Mouse (Mus musculus) myocyte (in vitro differentiated cells): ENCODE measurements around the gene Zfp692. TPM values are rescaled to one million over a fixed set of nuclear protein-coding genes. Genes with fewer than 3 reads are reported as not detected.

ENCODE experiments used
- H3K27me3 ChIP-seq: one replicate; pipeline ENCODE4 v1.6.1; 2011; ENCODE audit not compliant: control insufficient read depth, insufficient read depth, insufficient read length
- H3K36me3 ChIP-seq: one replicate; pipeline ENCODE4 v1.6.1; 2011; ENCODE audit not compliant: control insufficient read depth, insufficient read depth
- H3K4me2 ChIP-seq: one replicate; pipeline ENCODE4 v1.6.1; 2011; ENCODE audit warnings: low read depth, control low read depth
- H3K4me3 ChIP-seq: one replicate; pipeline ENCODE4 v1.5.1; 2011; ENCODE audit warnings: mild to moderate bottlenecking, control low read depth, moderate library complexity
- H3K79me2 ChIP-seq: one replicate; pipeline ENCODE4 v1.6.1; 2011; ENCODE audit not compliant: control insufficient read depth, insufficient read depth
- H3ac ChIP-seq: one replicate; pipeline ENCODE4 v1.6.1; 2011; ENCODE audit not compliant: control insufficient read depth, insufficient read length
- E2F4 ChIP-seq: IDR thresholded peaks from one replicate; pipeline ENCODE4 v1.6.1; 2011; ENCODE audit warnings: mild to moderate bottlenecking, control low read depth, moderate library complexity; ENCODE audit not compliant: insufficient read depth
- MAX ChIP-seq: IDR thresholded peaks from one replicate; pipeline ENCODE4 v1.6.1; 2011; ENCODE audit warnings: low read depth, mild to moderate bottlenecking, control low read depth
- MYOD1 ChIP-seq, 3 experiments: IDR thresholded peaks; one replicate each; pipeline ENCODE4 v1.6.1; 2011; ENCODE audit warnings: control low read depth in 2 of 3, low read depth in 2 of 3, mild to moderate bottlenecking in 2 of 3, moderate library complexity in 1 of 3; ENCODE audit not compliant: insufficient read length in 2 of 3, control insufficient read depth in 1 of 3
- MYOG ChIP-seq, 3 experiments: IDR thresholded peaks; one replicate each; pipeline ENCODE4 v1.6.1; 2011; ENCODE audit warnings: control low read depth in 2 of 3, low read depth in 2 of 3, mild to moderate bottlenecking in 2 of 3; ENCODE audit not compliant: insufficient read length in 2 of 3, control insufficient read depth in 1 of 3, insufficient read depth in 1 of 3
- POLR2A ChIP-seq: IDR thresholded peaks from one replicate; pipeline ENCODE4 v1.6.1; 2011; ENCODE audit warnings: low read depth, mild to moderate bottlenecking, control low read depth, moderate library complexity; ENCODE audit not compliant: insufficient read length
- POLR2AphosphoS2 ChIP-seq: IDR thresholded peaks from one replicate; pipeline ENCODE4 v1.6.1; 2011; ENCODE audit warnings: low read depth, control low read depth; ENCODE audit not compliant: insufficient read length
- REST ChIP-seq: IDR thresholded peaks from one replicate; pipeline ENCODE4 v1.6.1; 2011; ENCODE audit warnings: mild to moderate bottlenecking, control low read depth, moderate library complexity; ENCODE audit not compliant: insufficient read depth, insufficient read length
- SRF ChIP-seq: IDR thresholded peaks from one replicate; pipeline ENCODE4 v1.6.1; 2011; ENCODE audit warnings: low read depth; ENCODE audit not compliant: control insufficient read depth, insufficient read length
- TCF12 ChIP-seq: IDR thresholded peaks from one replicate; pipeline ENCODE4 v1.6.1; 2011; ENCODE audit warnings: mild to moderate bottlenecking, control low read depth; ENCODE audit not compliant: poor library complexity, insufficient read depth, severe bottlenecking
- TCF3 ChIP-seq: IDR thresholded peaks from one replicate; pipeline ENCODE4 v1.6.1; 2011; ENCODE audit warnings: low read depth, control low read depth; ENCODE audit not compliant: insufficient read length
- USF1 ChIP-seq: IDR thresholded peaks from one replicate; pipeline ENCODE4 v1.6.1; 2011; ENCODE audit warnings: low read depth, mild to moderate bottlenecking, control low read depth, moderate library complexity
- polyA plus RNA-seq: library from polyadenylated mRNA; unstranded; fragments of >200 nt; fragmentation: generic; extraction: Trizol; gene quantifications from one replicate; pipeline ENCODE4 v1.2.1, GENCODE M21; 2012; ENCODE audit warnings: missing spikeins

The Zfp692 gene
- polyA plus RNA-seq, 1 experiment: 6.0 TPM

- Histone ChIP-seq H3K79me2 (no peaks in the 10 kb centered on the region), H3K27me3 (no peaks in the 10 kb centered on the region), H3K4me2 (no peak overlapping the region), H3K4me3 (no peak overlapping the region), H3K36me3 (peaks cover under 1% of the 10 kb centered on the region), H3ac (no peak overlapping the region)
- TF ChIP-seq SRF: no peak
- TF ChIP-seq MAX: no peak
- TF ChIP-seq POLR2A: no peak
- TF ChIP-seq E2F4: no peak
- TF ChIP-seq POLR2AphosphoS2: no peak
- TF ChIP-seq REST: no peak
- no peak for TF ChIP-seq TCF3
- no peak for TF ChIP-seq MYOG (IDR thresholded peaks at IDR 0.05; ENCODE audit: control insufficient read depth in 1 of 3, insufficient read depth in 1 of 3, insufficient read length in 2 of 3, low read depth in 2 of 3)
These were observed 1.8 kb downstream of the Zfp692 start for GRCm38 (mm10) chr11:58308661-58309060.

- Histone ChIP-seq H3K4me2 (no peak overlapping the region), H3K4me3 (no peak overlapping the region), H3K27me3 (no peaks in the 10 kb centered on the region), H3ac (no peak overlapping the region), H3K36me3 (peaks cover 28% of the 10 kb centered on the region), H3K79me2 (no peaks in the 10 kb centered on the region)
- TF ChIP-seq POLR2AphosphoS2 (peak; percentile 73), TCF12 (no peak), E2F4 (no peak), TCF3 (no peak)
These were observed 7.2 kb downstream of the Zfp692 start for GRCm38 (mm10) chr11:58314069-58314468.

- H3K4me2 ChIP-seq: no peak overlapping the region
- H3K4me3 ChIP-seq: no peak overlapping the region
- no peaks in the 10 kb centered on the region for H3K79me2 ChIP-seq
- H3K27me3 ChIP-seq: no peaks in the 10 kb centered on the region
- H3K36me3 ChIP-seq: peaks cover 41% of the 10 kb centered on the region
- TF ChIP-seq MYOG (IDR thresholded peaks at IDR 0.05; ENCODE audit: control insufficient read depth in 1 of 3, insufficient read depth in 1 of 3, insufficient read length in 2 of 3, low read depth in 2 of 3): no peak
- peak; percentile 66 for TF ChIP-seq POLR2AphosphoS2
- no peak for TF ChIP-seq USF1
- no peak for TF ChIP-seq REST
- TF ChIP-seq SRF: no peak
- H3ac ChIP-seq: no peak overlapping the region
These were observed 8.8 kb downstream of the Zfp692 start for GRCm38 (mm10) chr11:58315536-58316168.

GRCm38 (mm10) chr11:58316344-58316743 lies 9.5 kb downstream of the Zfp692 start:
- Histone ChIP-seq H3K27me3 (no peaks in the 10 kb centered on the region), H3K36me3 (peaks cover 42% of the 10 kb centered on the region), H3ac (no peak overlapping the region), H3K79me2 (no peaks in the 10 kb centered on the region), H3K4me3 (no peak overlapping the region), H3K4me2 (no peak overlapping the region)
- TF ChIP-seq POLR2AphosphoS2 (peak; percentile 71), POLR2A (peak; percentile 27), MYOG (IDR thresholded peaks at IDR 0.05; ENCODE audit: control insufficient read depth in 1 of 3, insufficient read depth in 1 of 3, insufficient read length in 2 of 3, low read depth in 2 of 3) (no peak)

DNA sequence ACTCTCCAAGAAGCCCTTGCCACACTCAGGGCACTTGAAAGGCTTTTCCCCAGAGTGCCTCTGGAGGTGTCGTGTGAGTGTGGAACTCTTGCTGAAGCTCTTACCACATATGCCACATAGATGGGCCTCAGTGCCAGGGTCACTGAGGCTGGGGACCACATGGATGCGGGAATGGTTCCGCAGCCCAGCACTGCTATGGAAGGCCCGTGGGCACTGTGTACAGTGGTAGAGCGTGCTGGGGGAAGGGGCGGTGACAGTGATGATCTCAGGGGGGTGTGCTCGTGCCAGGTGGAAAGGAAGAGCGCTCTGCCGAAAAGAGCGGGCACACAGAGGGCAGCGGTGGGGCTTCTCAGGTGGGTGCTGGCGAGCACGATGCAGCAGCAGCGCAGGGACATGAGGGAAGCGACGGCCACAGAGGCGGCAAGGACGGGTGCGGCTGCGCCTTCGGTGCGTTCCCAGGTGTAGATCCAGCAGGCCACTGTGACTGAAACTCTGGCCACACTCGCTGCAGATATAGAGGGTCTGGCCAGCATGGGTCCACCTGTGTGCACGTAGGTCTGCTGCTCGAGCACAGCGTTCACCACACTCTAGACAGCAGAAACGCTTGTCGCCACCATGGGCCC lies 10.0 kb downstream of the Zfp692 start:
- H3K4me2 ChIP-seq: no peak overlapping the region

GRCm38 (mm10) chr11:58322824-58323569 lies 16.1 kb downstream of the Zfp692 start:
- H3K4me3 ChIP-seq: peak overlapping the region; percentile 43
- no peaks in the 10 kb centered on the region for H3K27me3 ChIP-seq
- H3ac ChIP-seq: peak overlapping the region; percentile 60
- H3K4me2 ChIP-seq: peak overlapping the region; percentile 85
- TF ChIP-seq MYOG (IDR thresholded peaks at IDR 0.05; ENCODE audit: control insufficient read depth in 1 of 3, insufficient read depth in 1 of 3, insufficient read length in 2 of 3, low read depth in 2 of 3) (peak in 1 of 3 experiments; percentile 44), TCF3 (peak; percentile 33), POLR2AphosphoS2 (peak; percentile 91), MYOD1 (IDR thresholded peaks at IDR 0.05; ENCODE audit: control insufficient read depth in 1 of 3, insufficient read length in 2 of 3, low read depth in 2 of 3) (no peak), SRF (peak; percentile 35), REST (peak; percentile 39), POLR2A (peak; percentile 84), USF1 (no peak), TCF12 (no peak), MAX (no peak), E2F4 (no peak)
- H3K36me3 ChIP-seq: peaks cover 35% of the 10 kb centered on the region
- H3K79me2 ChIP-seq: peaks cover 18% of the 10 kb centered on the region

More for the DNA sequence above, 10.0 kb downstream of the Zfp692 start:
- peaks cover 2% of the 10 kb centered on the region for H3K79me2 ChIP-seq
- H3K36me3 ChIP-seq: peaks cover 42% of the 10 kb centered on the region
- H3K4me3 ChIP-seq: no peak overlapping the region
- H3K27me3 ChIP-seq: no peaks in the 10 kb centered on the region
- TF ChIP-seq POLR2AphosphoS2 (peak; percentile 61), SRF (no peak)
- no peak overlapping the region for H3ac ChIP-seq
